ENCODE assay signal across 8 mouse cellular contexts in genomic region chr11:119058041-119058995, GRCm38 (mm10). TPM values are rescaled to one million over a fixed set of nuclear protein-coding genes. Genes with fewer than 3 reads are reported as not detected.
A peak's percentile ranks its signal among the peaks of the same experiment; 100 is the strongest.
DNase-seq lines count a peak whose midpoint lies in the region; ATAC-seq and TF ChIP-seq lines count a peak whose summit lies in the region.

No protein-coding gene starts in this region.

- DNase-seq in adrenal gland, adult (ENCODE audit: inconsistent age in 2 of 2, low spot score in 1 of 2): peak; percentile 32 to 74
- DNase-seq in adrenal gland, adult 18-20 months (ENCODE audit: low spot score in 2 of 2): no peak
- DNase-seq in brain, embryonic 14.5 days (ENCODE audit: low read depth): peak; percentile 59
- peak; percentile 56 to 65 for DNase-seq in kidney, postnatal 36 days
- DNase-seq in urinary bladder, adult 2 months (ENCODE audit: low spot score): peak; percentile 69

- TF ChIP-seq CTCF in brain, embryonic 14.5 days (IDR thresholded peaks at IDR 0.05; ENCODE audit: borderline replicate concordance, extremely low read depth, insufficient read depth, insufficient read length): peak; percentile 21; the same call in 1 of the 2 replicates

- peak overlapping the region; percentile 67 for H3K4me3 ChIP-seq in heart, embryonic 15.5 days

- H3K9ac ChIP-seq in heart, embryonic 15.5 days: no peak overlapping the region; the same call in 1 of the 2 replicates

- H3K27ac ChIP-seq in heart, embryonic 15.5 days: no peak overlapping the region

- H3K9me3 ChIP-seq in heart, embryonic 15.5 days (replicated peaks): no peaks in the 10 kb centered on the region

- no peaks in the 10 kb centered on the region for H3K36me3 ChIP-seq in heart, embryonic 15.5 days

- 3% methylated on average over 58 of the region's 58 CpGs for WGBS in heart, embryonic 15.5 days

- H3K4me2 ChIP-seq in heart, embryonic 15.5 days: peak overlapping the region; percentile 97

- H3K27me3 ChIP-seq in heart, embryonic 15.5 days: peaks cover 81% of the 10 kb centered on the region

- no peak for ATAC-seq in heart, embryonic 15.5 days (replicated peaks; ENCODE audit: insufficient number of reproducible peaks, insufficient read depth, low FRiP score, low read depth)
- peak; percentile 49 for ATAC-seq in megakaryocyte progenitor cell, adult 5-6 weeks (replicated peaks; ENCODE audit: poor library complexity)
- ATAC-seq in megakaryocyte-erythroid progenitor cell, adult 5-6 weeks (replicated peaks; ENCODE audit: low FRiP score, low TSS enrichment, poor library complexity, severe bottlenecking): no peak

- peaks cover 52% of the 10 kb centered on the region for H3K4me1 ChIP-seq in heart, embryonic 15.5 days (replicated peaks)

- no peak for TF ChIP-seq POLR2A in brain, embryonic 14.5 days (IDR thresholded peaks at IDR 0.05; ENCODE audit: borderline replicate concordance, extremely low read depth, insufficient read depth, insufficient read length, poor library complexity, severe bottlenecking)

RNA-seq across cellular contexts. Expression of gene Cbx8, which starts 17.5 kb away (rescaled TPM):
- 10 to 100 TPM; 12.2 to 16.7 TPM for total RNA-seq in adrenal gland, adult 18-20 months (2021)
- polyA plus RNA-seq in brain, embryonic 14.5 days (2012; rRNA removed): 6.5 and 10.4 TPM in 2 replicates
- 7.5 and 9.5 TPM in 2 replicates for polyA plus RNA-seq in heart, embryonic 15.5 days (2015; fragmentation: Nextera tagmentation; extraction: Ambion mirVana)
- total RNA-seq in megakaryocyte progenitor cell, adult 5-6 weeks (2015): 1.9 and 2.1 TPM in 2 replicates
- total RNA-seq in megakaryocyte progenitor cell, adult 5-6 weeks (2017): 2.7 and 3.6 TPM in 2 replicates
- 5.4 and 6.8 TPM in 2 replicates for polyA plus RNA-seq in urinary bladder, adult 2 months (2012; rRNA removed)
- 1.3 and 2.2 TPM in 2 replicates for total RNA-seq in megakaryocyte-erythroid progenitor cell, adult 5-6 weeks (2014; fragmentation: Nextera tagmentation)
- 0.70 and 1.2 TPM in 2 replicates for total RNA-seq in megakaryocyte-erythroid progenitor cell, adult 5-6 weeks (2017)

RNA-seq across cellular contexts. Expression of gene Cbx4, which starts 27.7 kb away (rescaled TPM):
- total RNA-seq in adrenal gland, adult 18-20 months (2021): 100 to 1,000 TPM; 115 to 163 TPM
- 30.0 and 34.7 TPM in 2 replicates for polyA plus RNA-seq in brain, embryonic 14.5 days (2012; rRNA removed)
- 9.3 and 11.6 TPM in 2 replicates for polyA plus RNA-seq in heart, embryonic 15.5 days (2015; fragmentation: Nextera tagmentation; extraction: Ambion mirVana)
- 19.9 and 21.5 TPM in 2 replicates for total RNA-seq in megakaryocyte progenitor cell, adult 5-6 weeks (2015)
- total RNA-seq in megakaryocyte progenitor cell, adult 5-6 weeks (2017): 24.8 and 25.4 TPM in 2 replicates
- polyA plus RNA-seq in urinary bladder, adult 2 months (2012; rRNA removed): 32.2 and 36.0 TPM in 2 replicates
- total RNA-seq in megakaryocyte-erythroid progenitor cell, adult 5-6 weeks (2014; fragmentation: Nextera tagmentation): 5.2 and 5.4 TPM in 2 replicates
- total RNA-seq in megakaryocyte-erythroid progenitor cell, adult 5-6 weeks (2017): 3.9 and 11.6 TPM in 2 replicates

RNA-seq across cellular contexts. Expression of gene Cbx2, which starts 35.6 kb away (rescaled TPM):
- 1 to 10 TPM; 3.1 to 6.6 TPM for total RNA-seq in adrenal gland, adult 18-20 months (2021)
- 30.0 and 40.1 TPM in 2 replicates for polyA plus RNA-seq in brain, embryonic 14.5 days (2012; rRNA removed)
- polyA plus RNA-seq in heart, embryonic 15.5 days (2015; fragmentation: Nextera tagmentation; extraction: Ambion mirVana): 11.6 and 18.0 TPM in 2 replicates
- total RNA-seq in megakaryocyte progenitor cell, adult 5-6 weeks (2015): 1.8 and 2.8 TPM in 2 replicates
- 3.0 and 3.2 TPM in 2 replicates for total RNA-seq in megakaryocyte progenitor cell, adult 5-6 weeks (2017)
- 3.0 TPM in 2 replicates for polyA plus RNA-seq in urinary bladder, adult 2 months (2012; rRNA removed)
- 9.7 and 10.4 TPM in 2 replicates for total RNA-seq in megakaryocyte-erythroid progenitor cell, adult 5-6 weeks (2014; fragmentation: Nextera tagmentation)
- 6.2 and 6.4 TPM in 2 replicates for total RNA-seq in megakaryocyte-erythroid progenitor cell, adult 5-6 weeks (2017)

Comparison
In these comparisons a context has a peak if more than half of its experiments do, and no peak if none do; other contexts are left out.
1. DNase-seq: peak in adrenal gland, adult (2 of 2), brain, embryonic 14.5 days (single experiment), kidney, postnatal 36 days (2 of 2) and urinary bladder, adult 2 months (single experiment); none in adrenal gland, adult 18-20 months (0 of 2).
2. RNA of gene Cbx4, which starts 27.7 kb away (total RNA-seq): 115 to 163 TPM in adrenal gland, adult 18-20 months; 19.9 to 25.4 TPM in megakaryocyte progenitor cell, adult 5-6 weeks and 3.9 to 11.6 TPM in megakaryocyte-erythroid progenitor cell, adult 5-6 weeks; every median in the first group is over 4 times any median in the second.